Mouse (Mus musculus): ENCODE results near the gene Psmd7. TPM values are rescaled to one million over a fixed set of nuclear protein-coding genes. Genes with fewer than 3 reads are reported as not detected.
"Not testable (repeated sequence)": the region's sequence is repeated elsewhere in the genome, so short reads cannot be mapped to it uniquely, and the experiment has no call there.

The Psmd7 gene
- total RNA-seq (2015) (76.0 and 79.3 TPM in 2 replicates), total RNA-seq (2017) (33.6 and 47.5 TPM in 2 replicates)

- peak; percentile 100 for ATAC-seq (ENCODE audit: poor library complexity, severe bottlenecking)
These were observed at the start of gene Psmd7 for GRCm38 (mm10) chr8:107587995-107588780. TSS of gene Psmd7 (minus strand) at chr8:107588464.

GRCm38 (mm10) chr8:107633734-107634133 is 45.5 kb upstream of the Psmd7 start:
- ATAC-seq (ENCODE audit: poor library complexity, severe bottlenecking) = no peak

GRCm38 (mm10) chr8:107629701-107630100 is 41.4 kb upstream of the Psmd7 start:
- no peak for ATAC-seq (ENCODE audit: poor library complexity, severe bottlenecking)

- no peak for ATAC-seq (ENCODE audit: poor library complexity, severe bottlenecking)
These were observed 40.4 kb upstream of the Psmd7 start for GRCm38 (mm10) chr8:107628501-107629149.

- ATAC-seq (ENCODE audit: poor library complexity, severe bottlenecking) = no peak
These were observed 39.6 kb upstream of the Psmd7 start for GRCm38 (mm10) chr8:107627881-107628280.

- not testable (repeated sequence) for ATAC-seq (ENCODE audit: poor library complexity, severe bottlenecking)
These were observed 36.0 kb upstream of the Psmd7 start for GRCm38 (mm10) chr8:107624301-107624700.

GRCm38 (mm10) chr8:107621930-107622623 is 33.8 kb upstream of the Psmd7 start:
- no peak for ATAC-seq (ENCODE audit: poor library complexity, severe bottlenecking)

- ATAC-seq (ENCODE audit: poor library complexity, severe bottlenecking) = no peak
These were observed 32.9 kb upstream of the Psmd7 start for GRCm38 (mm10) chr8:107621136-107621535.

- no peak for ATAC-seq (ENCODE audit: poor library complexity, severe bottlenecking)
These were observed 30.2 kb upstream of the Psmd7 start for GRCm38 (mm10) chr8:107618499-107618898.

GRCm38 (mm10) chr8:107613411-107613810 is 25.1 kb upstream of the Psmd7 start:
- no peak for ATAC-seq (ENCODE audit: poor library complexity, severe bottlenecking)

GRCm38 (mm10) chr8:107610845-107611244 is 22.6 kb upstream of the Psmd7 start:
- ATAC-seq (ENCODE audit: poor library complexity, severe bottlenecking) = no peak

- no peak for ATAC-seq (ENCODE audit: poor library complexity, severe bottlenecking)
These were observed 20.5 kb upstream of the Psmd7 start for GRCm38 (mm10) chr8:107608751-107609150.

GRCm38 (mm10) chr8:107603026-107603425 is 14.8 kb upstream of the Psmd7 start:
- 0 out of 2 replicates have a peak, but pooled peaks have one; percentile 33 for ATAC-seq (ENCODE audit: poor library complexity, severe bottlenecking)

GRCm38 (mm10) chr8:107599691-107600090 is 11.4 kb upstream of the Psmd7 start:
- no peak for ATAC-seq (ENCODE audit: poor library complexity, severe bottlenecking)

- no peak for ATAC-seq (ENCODE audit: poor library complexity, severe bottlenecking)
These were observed 9.5 kb upstream of the Psmd7 start for GRCm38 (mm10) chr8:107597731-107598130.

GRCm38 (mm10) chr8:107594817-107595216 is 6.6 kb upstream of the Psmd7 start:
- no peak for ATAC-seq (ENCODE audit: poor library complexity, severe bottlenecking)

GRCm38 (mm10) chr8:107593967-107594729 is 5.9 kb upstream of the Psmd7 start:
- ATAC-seq (ENCODE audit: poor library complexity, severe bottlenecking) = no peak

GRCm38 (mm10) chr8:107587429-107587994 is 752 bp downstream of the Psmd7 start:
- ATAC-seq (ENCODE audit: poor library complexity, severe bottlenecking) = peak; percentile 11; the same call in 1 of the 2 replicates

GRCm38 (mm10) chr8:107582136-107582535 is 6.1 kb downstream of the Psmd7 start:
- no peak for ATAC-seq (ENCODE audit: poor library complexity, severe bottlenecking)

GRCm38 (mm10) chr8:107581536-107581935 is 6.7 kb downstream of the Psmd7 start:
- no peak for ATAC-seq (ENCODE audit: poor library complexity, severe bottlenecking)
